8 mouse cellular contexts compared by ENCODE assay signal in the genomic region with DNA sequence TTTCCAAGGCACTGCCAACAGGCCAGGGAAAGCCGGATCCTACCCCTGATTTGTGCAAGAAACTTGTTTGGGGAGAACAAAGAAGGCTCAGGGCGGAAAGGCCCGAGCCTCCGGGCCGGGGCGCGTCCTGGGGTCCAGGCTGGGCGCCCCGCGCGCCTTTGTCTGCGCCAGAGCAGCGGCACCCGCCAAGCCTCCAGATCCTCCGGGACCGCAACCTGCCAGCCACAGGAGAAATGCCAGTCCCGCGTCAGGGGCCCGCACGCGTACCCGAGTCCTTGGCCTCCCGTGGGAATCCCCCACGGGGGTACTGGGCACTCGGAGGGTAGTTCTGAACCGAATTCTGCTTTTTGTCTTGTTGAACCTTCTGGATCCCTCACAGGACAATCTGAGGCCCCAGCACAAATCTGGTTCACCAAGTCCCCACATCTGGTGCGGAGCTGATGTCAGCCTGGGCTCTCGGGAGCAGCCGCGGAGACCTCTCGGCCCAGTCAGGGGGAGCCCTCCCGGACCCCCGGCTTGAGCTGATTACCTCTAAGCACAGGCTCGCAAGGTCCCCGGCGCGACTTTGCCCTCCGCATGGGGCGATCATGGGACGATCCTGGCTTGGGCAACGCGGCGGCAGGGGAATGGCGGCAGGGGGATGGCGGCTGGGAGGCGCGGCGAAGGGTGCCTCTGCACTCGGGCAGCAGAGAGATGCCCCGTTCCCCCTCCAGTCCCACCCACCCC. TPM values are rescaled to one million over a fixed set of nuclear protein-coding genes. Genes with fewer than 3 reads are reported as not detected.
A peak's percentile ranks its signal among the peaks of the same experiment; 100 is the strongest.
DNase-seq lines count a peak whose midpoint lies in the region; ATAC-seq and TF ChIP-seq lines count a peak whose summit lies in the region.

No protein-coding gene starts in this region.

- H3K4me1 ChIP-seq in kidney, postnatal 0 days (replicated peaks; ENCODE audit: insufficient read depth, low read length) = peaks cover 30% of the 10 kb centered on the region
- H3K4me1 ChIP-seq in stomach, embryonic 14.5 days (ENCODE audit: control insufficient read depth, insufficient read depth, low read length) = peaks cover 23% of the 10 kb centered on the region

- WGBS in kidney, postnatal 0 days = under 1% methylated on average over 50 of the region's 50 CpGs
- WGBS in stomach, embryonic 14.5 days = under 1% methylated on average over 50 of the region's 50 CpGs

- peak; percentile 20 for DNase-seq in right cerebral cortex, adult 18-20 months
- DNase-seq in right cerebral cortex, postnatal 36 days (ENCODE audit: low spot score in 2 of 2) = no peak
- DNase-seq in cerebellum, postnatal 25 days = peak; percentile 54 to 56
- peak; percentile 36 for DNase-seq in heart, adult 8-10 months (ENCODE audit: low spot score)
- peak; percentile 58 for DNase-seq in kidney, postnatal 0 days (ENCODE audit: low spot score)
- peak; percentile 41 for DNase-seq in lung, postnatal 36 days
- DNase-seq in spleen, postnatal 4 days (ENCODE audit: low spot score in 2 of 2) = no peak

- ATAC-seq in kidney, postnatal 0 days (replicated peaks; ENCODE audit: low FRiP score, low read depth) = peak; percentile 54
- ATAC-seq in stomach, embryonic 14.5 days (ENCODE audit: insufficient number of reproducible peaks, insufficient read depth, low FRiP score, low read depth) = peak; percentile 29

- H3K4me3 ChIP-seq in kidney, postnatal 0 days (replicated peaks; ENCODE audit: low read depth, low read length) = peak overlapping the region; percentile 94
- peak overlapping the region; percentile 89 for H3K4me3 ChIP-seq in stomach, embryonic 14.5 days (ENCODE audit: low read depth, low read length)

- peak overlapping the region; percentile 96 for H3K9ac ChIP-seq in kidney, postnatal 0 days (ENCODE audit: low read depth, low read length)
- H3K9ac ChIP-seq in stomach, embryonic 14.5 days (replicated peaks; ENCODE audit: low read depth, low read length) = peak overlapping the region; percentile 91

- peak overlapping the region; percentile 68 for H3K4me2 ChIP-seq in kidney, postnatal 0 days (ENCODE audit: low read length)
- peak overlapping the region; percentile 84 for H3K4me2 ChIP-seq in stomach, embryonic 14.5 days (replicated peaks; ENCODE audit: low read depth, low read length)

- H3K27ac ChIP-seq in kidney, postnatal 0 days = peak overlapping the region; percentile 96
- peak overlapping the region; percentile 89 for H3K27ac ChIP-seq in stomach, embryonic 14.5 days (ENCODE audit: low read length)

- TF ChIP-seq CTCF in kidney, postnatal 0 days (IDR thresholded peaks at IDR 0.05; ENCODE audit: low read depth) = no peak

- no peaks in the 10 kb centered on the region for H3K9me3 ChIP-seq in kidney, postnatal 0 days (replicated peaks; ENCODE audit: low read length)
- no peaks in the 10 kb centered on the region for H3K9me3 ChIP-seq in stomach, embryonic 14.5 days (ENCODE audit: control insufficient read depth, low read depth, low read length)

- no peaks in the 10 kb centered on the region for H3K36me3 ChIP-seq in kidney, postnatal 0 days (ENCODE audit: insufficient read depth, low read length)
- no peaks in the 10 kb centered on the region for H3K36me3 ChIP-seq in stomach, embryonic 14.5 days (ENCODE audit: control insufficient read depth, insufficient read depth, low read length)

- no peaks in the 10 kb centered on the region for H3K27me3 ChIP-seq in kidney, postnatal 0 days (ENCODE audit: insufficient read depth, low read length)
- no peaks in the 10 kb centered on the region for H3K27me3 ChIP-seq in stomach, embryonic 14.5 days (ENCODE audit: control insufficient read depth, insufficient read depth, low read length)

RNA-seq across cellular contexts. Expression of a gene that starts 30.5 kb away (rescaled TPM):
- total RNA-seq in heart, adult 8-10 months (2022) = 10 to 100 TPM; 56.2 to 65.0 (median 58.1) TPM
- polyA plus RNA-seq in kidney, postnatal 0 days (2015; fragmentation: Nextera tagmentation; extraction: Ambion mirVana) = 12.0 and 12.8 TPM in 2 replicates
- 31.8 and 35.3 TPM in 2 replicates for polyA plus RNA-seq in stomach, embryonic 14.5 days (2014; fragmentation: Nextera tagmentation; extraction: Ambion mirVana)

Comparison
In these comparisons a context has a peak if more than half of its experiments do, and no peak if none do; other contexts are left out.
1. DNase-seq: peak in right cerebral cortex, adult 18-20 months (single experiment), cerebellum, postnatal 25 days (2 of 2), heart, adult 8-10 months (single experiment), kidney, postnatal 0 days (single experiment) and lung, postnatal 36 days (single experiment); none in right cerebral cortex, postnatal 36 days (0 of 2) and spleen, postnatal 4 days (0 of 2).